Mouse (Mus musculus): ENCODE results near the gene Gm49673.
"Not testable (repeated sequence)": the region's sequence is repeated elsewhere in the genome, so short reads cannot be mapped to it uniquely, and the experiment has no call there.

The Gm49673 gene

DNA sequence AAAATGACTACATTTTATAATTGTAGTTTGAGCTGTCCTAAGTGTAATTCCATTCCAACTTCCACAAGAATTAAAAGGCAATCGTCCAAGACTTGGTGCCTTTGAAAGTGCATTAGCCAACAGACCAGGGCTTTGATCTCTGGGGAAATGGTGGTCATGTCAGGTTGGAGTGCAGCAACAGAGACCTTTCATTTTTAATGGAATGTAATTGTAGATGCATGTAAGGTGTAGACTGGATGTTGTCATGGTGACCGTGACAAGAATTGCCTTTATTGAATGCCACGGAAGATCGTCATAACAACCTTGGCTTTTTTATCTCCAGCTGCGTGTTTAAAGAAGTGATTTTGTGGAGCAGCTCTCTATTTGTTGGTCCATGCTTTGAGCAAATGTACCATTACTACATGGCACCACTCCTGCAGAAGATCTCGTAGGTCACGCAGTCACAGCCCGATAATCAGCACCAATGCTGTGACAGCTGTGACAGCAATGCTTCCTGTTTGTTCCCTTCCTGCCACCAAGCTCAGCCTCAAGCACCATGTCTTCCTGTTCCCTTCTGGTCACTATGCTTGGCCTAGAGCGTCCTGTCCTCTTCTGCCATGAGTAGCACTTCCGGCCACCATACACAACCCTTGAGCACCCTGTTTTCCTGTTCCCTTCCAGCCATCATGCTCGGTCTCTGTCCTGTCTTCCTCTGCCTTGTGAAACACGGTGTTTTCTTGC, 107.5 kb downstream of the Gm49673 start:
- not testable (repeated sequence) for DNase-seq (ENCODE audit: low spot score)

DNA sequence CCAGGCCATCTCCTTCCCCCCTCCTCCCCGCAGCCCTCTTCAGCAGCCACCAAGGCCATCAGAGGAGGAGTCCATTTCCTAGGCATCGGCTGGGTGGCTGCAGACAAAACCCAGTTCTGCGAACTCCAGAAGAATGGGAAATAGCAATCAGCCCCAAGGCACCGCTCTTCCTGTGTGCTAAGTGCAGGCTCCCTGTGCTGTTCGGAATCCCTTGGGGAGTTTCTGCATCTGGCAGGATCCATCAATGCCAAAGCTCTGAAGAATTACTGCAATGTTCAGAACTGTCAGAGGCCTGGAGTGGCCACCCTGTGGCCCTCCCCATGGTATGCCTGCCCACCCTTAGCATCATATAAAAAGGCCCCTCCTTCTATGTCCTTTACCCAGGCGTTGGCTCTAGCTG, 110.6 kb downstream of the Gm49673 start:
- DNase-seq (ENCODE audit: low spot score), result not testable (repeated sequence)

All from c-Kit-positive CD71-positive TER-119-positive erythroid progenitor cells, embryonic 14.5 days (primary cell).